Mouse (Mus musculus) urinary bladder, postnatal 4 days (tissue): Measurements from ENCODE around the gene Ago3.

Source experiments
- DNase-seq, 2 experiments: peaks; one replicate each; pipeline ENCODE4 v3.0.0; 2021 to 2022; ENCODE audit warnings: low spot score in 2 of 2

The Ago3 gene

DNA sequence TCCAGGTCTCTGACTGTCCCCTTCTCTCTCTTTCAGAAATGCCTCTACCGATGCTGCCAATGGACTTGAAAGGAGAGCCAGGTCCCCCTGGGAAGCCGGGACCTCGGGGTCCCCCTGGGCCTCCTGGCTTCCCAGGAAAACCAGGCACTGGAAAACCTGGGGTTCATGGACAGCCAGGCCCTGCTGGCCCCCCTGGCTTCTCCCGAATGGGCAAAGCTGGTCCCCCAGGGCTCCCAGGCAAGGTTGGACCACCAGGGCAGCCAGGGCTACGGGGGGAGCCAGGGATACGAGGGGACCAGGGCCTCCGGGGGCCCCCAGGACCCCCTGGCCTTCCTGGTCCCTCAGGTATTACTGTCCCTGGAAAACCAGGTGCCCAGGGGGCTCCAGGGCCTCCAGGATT, 119.0 kb downstream of the Ago3 start:
- DNase-seq = no peak

DNA sequence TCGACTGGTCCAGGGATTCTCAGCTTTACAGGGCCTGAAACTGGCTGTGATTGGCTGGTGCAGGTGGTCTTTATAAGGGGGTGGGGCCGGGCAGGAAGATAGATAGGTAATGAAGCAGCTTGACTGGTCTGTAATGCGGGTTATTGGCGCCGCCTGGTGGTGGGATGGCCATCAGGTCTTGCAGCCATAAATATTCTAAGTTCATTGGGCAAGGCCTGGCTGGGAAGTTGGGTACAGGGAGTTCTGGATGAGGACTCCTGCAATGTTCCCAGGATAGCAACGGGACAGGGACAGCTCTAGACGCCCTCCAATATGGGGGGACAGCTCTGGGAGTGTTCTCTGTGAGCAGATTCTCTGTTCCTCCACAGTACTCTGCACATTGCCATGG, 119.4 kb downstream of the Ago3 start:
- DNase-seq = peak; percentile 72 to 88

GRCm38 (mm10) chr4:126309211-126309921, 120.0 kb downstream of the Ago3 start:
- no peak for DNase-seq

DNA sequence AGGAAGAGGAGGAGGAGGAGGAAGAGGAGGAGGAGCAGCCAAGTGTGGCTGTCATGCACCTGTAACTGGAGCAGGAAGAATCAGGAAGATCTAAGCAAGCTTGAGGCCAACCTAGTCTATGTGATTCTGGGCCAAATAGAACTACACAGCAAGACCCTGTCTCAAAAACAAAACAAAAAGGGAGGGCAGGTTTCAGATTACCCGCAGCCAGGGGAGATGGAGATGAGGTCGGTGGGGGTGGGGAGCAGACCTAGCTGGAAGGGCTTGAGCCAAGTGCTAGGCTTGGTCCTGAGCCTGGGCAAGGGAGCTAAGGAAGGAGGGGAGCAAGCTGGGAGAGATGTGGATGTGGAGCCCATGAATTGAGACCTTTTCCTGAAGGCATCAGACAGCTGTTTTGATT, 122.5 kb downstream of the Ago3 start:
- DNase-seq = no peak

DNA sequence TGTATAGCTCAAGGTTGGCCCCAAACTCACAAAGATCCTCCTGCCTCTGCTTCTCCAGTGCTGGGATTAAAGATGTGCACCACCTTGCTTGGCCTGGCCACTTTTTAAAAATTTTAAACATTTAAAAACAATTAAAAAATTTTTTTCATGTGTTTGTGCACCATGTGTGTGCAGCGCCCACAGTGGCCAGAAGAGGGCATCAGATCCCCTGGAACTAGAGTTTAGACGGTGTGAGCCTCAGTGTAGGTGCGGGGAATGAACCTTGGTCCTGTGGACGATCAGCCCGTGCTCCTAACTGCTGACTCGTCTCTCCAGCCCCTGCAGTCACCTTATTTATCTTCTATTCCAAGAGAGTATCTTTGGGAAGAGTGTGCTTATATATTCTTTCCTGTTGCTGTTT, 123.3 kb downstream of the Ago3 start:
- no peak for DNase-seq

- no peak for DNase-seq
Measured at GRCm38 (mm10) chr4:126305428-126305827, 123.9 kb downstream of the Ago3 start.

GRCm38 (mm10) chr4:126303877-126304276, 125.5 kb downstream of the Ago3 start:
- DNase-seq = no peak

DNA sequence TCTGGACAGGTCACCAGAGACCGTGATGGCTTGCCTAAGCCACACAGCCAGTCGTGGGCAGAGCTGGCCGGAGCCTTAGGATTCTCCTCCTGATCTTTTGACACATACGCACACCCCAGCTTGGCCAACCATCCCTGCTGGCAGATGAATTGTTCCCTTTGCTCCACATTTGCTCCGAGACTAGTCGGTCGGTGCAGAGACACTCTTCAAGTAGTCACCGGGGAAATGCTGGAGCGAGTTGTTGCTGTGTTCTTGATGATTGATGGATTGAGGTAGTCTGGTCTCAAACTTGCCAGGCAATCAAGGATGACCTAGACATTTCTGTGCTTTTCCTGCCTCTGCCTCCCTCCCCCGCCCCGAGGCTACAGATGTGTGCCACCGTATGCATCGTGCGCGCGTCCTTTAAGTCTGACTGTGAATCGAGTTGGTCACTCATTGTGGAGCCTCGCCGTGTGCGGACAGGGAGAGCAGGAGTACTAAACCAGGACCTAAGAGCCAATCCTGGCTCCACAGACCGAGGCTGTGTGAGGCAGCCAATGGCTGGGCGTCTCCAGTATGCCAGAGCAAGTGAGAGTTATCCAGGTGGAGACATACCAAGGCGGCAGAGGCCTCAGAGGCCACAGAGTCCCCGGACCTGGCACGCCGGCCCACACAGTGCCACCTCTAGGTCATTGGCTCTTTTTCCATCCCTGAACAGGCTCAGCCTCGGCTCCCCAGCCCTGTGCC, 127.6 kb downstream of the Ago3 start:
- no peak for DNase-seq

- no peak for DNase-seq
Measured at GRCm38 (mm10) chr4:126300916-126301583, 128.3 kb downstream of the Ago3 start.

DNA sequence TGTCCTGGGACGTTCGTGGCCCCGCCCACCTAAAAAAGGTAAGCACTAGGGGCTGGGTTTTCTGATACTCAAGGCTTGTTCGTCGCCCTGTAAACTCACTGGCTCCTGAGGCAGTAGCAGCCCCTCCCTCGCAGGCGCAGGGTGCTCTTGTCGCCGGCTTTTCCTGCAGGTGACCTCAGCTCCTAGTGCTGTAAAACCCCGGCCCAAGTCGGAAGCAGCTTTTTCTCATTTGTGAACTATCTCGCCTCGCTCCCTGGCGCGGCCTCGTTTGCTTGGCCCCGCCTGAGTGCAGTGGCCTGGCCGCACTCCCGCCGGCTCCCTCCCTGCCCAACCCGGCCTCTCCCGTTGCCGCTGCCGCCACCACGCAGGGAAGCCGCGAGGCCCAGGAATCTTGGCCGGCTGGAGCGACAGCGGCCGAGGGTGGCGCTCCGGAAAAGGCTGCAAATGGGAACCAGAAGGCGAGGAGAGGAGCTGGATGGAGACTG, 132.7 kb downstream of the Ago3 start:
- peak; percentile 70 to 80 for DNase-seq

GRCm38 (mm10) chr4:126295937-126296336, 133.4 kb downstream of the Ago3 start:
- no peak for DNase-seq

DNA sequence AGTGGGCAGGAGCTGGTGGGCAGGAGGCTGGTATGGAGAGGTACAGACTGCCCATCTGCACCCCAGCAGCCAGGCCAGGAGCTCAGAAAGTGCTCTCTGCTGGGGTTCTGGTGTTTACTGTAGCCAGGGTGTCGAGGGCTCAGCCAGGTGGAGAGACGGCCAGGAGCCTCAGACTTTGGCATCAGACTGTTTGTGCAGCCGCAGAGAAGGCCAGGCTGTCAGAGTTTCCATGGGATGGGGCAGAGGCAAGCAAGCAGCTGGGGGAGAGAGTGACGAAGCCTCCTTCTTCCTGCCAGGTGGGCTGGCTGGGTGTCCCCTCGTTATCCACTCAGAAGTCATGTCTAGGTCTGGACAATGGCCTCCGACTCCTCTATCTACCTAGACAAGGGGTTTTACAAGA, 134.2 kb downstream of the Ago3 start:
- DNase-seq = no peak

- peak in 1 of 2 experiments; percentile 58 for DNase-seq
Measured at GRCm38 (mm10) chr4:126291196-126291595, 138.2 kb downstream of the Ago3 start.

GRCm38 (mm10) chr4:126290314-126290713, 139.0 kb downstream of the Ago3 start:
- no peak for DNase-seq

DNA sequence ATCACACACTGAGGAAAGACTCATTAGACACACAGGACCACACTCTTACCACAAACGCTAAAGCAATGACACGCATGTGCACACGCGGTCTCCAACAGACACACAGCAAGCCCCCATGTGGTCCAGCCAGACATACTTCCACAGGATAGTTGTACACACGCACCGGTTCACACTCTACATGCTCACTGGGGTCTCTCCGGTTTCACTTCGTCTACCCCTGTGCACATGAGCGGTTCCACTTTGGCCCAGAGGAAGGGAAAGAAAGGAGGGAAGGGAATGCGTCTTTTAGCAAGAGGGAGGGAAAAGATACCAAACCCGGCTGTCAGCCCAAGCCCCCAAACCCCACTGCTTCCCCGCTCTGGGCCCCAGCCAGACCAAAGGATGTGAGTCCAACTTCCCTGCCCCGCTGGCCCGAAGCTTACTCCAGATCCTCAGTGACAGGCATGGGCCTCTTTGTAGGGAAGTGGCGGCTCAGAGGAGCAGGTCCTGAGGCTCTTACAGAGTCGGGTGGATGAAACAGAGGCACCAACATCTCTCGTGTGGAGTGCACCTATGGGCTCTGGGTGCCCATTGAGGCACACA, 141.2 kb downstream of the Ago3 start:
- peak in 1 of 2 experiments; percentile 61 for DNase-seq

- peak in 1 of 2 experiments; percentile 58 for DNase-seq
Measured at GRCm38 (mm10) chr4:126287302-126287995, 141.9 kb downstream of the Ago3 start.

DNA sequence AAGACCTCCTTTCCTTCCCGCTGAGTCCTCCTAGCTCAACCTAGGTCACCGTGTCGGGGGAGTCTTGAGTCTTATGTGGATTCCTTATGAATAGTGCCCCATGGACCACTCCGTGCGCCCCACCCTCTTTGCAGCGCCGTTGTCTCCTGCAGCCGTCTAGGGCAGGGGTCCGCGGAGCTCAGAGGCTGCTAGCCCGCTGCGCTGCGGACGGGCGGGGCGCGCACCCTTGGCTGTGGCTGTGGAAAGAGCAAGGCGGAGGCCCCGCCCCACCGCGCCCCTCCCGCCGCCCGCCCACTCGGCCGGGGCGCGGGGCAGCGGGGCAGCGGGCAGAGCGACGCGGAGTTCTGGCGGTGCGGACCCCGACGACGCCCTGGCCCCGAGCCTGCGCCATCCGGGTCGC, 142.9 kb downstream of the Ago3 start, which contains the start of gene Col8a2:
Gene Col8a2 (plus strand): TSS at position 302 of the 400 bp plus-strand sequence.
- DNase-seq = peak in 1 of 2 experiments; percentile 66

GRCm38 (mm10) chr4:126283582-126283981, 145.8 kb downstream of the Ago3 start:
- no peak for DNase-seq

DNA sequence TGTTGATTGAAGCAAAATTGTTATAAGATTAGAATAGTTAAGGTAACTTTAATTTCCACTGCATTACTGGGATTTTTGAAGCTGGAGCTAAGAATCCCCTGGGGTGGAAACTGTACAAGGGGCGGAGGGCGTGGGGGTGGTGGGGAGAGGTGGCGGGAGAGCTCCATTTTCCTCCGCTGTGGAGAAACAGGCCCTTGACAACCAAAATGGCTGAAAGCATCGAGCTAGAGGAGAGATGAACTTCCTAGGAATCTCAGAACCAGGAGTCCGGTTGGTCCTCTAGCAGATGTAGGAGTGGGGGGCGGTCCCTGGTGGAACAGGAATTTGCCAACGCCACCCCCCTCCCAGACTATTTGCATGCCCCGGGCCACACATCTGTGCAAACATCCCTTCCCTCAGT, 147.7 kb downstream of the Ago3 start:
- DNase-seq = no peak
